Mouse (Mus musculus): ENCODE data around the gene Atpaf2.

- TF ChIP-seq CTCF (IDR thresholded peaks at IDR 0.05; ENCODE audit: low read depth, low read length): no peak
- no peak for TF ChIP-seq POLR2A (IDR thresholded peaks at IDR 0.05; ENCODE audit: borderline replicate concordance, low read depth, low read length)
Observed at GRCm38 (mm10) chr11:60351925-60352371, 66.3 kb downstream of the Atpaf2 start.
